Mouse (Mus musculus): Measurements from ENCODE around the gene Aqp8.

GRCm38 (mm10) chr7:123429624-123430410, 32.3 kb upstream of the Aqp8 start:
- TF ChIP-seq CTCF (IDR thresholded peaks at IDR 0.05; ENCODE audit: extremely low read depth, insufficient read depth, low read length) (no peak), POLR2A (IDR thresholded peaks at IDR 0.05; ENCODE audit: extremely low read depth, insufficient read depth, low read length) (no peak)
